Mouse (Mus musculus): ENCODE results near the gene Herpud1.
"Not testable (repeated sequence)": the region's sequence is repeated elsewhere in the genome, so short reads cannot be mapped to it uniquely, and the experiment has no call there.

Herpud1 gene

GRCm38 (mm10) chr8:94376176-94376575 is 10.1 kb upstream of the Herpud1 start:
- no peak for DNase-seq

GRCm38 (mm10) chr8:94376580-94376979 is 9.7 kb upstream of the Herpud1 start:
- no peak for DNase-seq

- no peak for DNase-seq
Observed at GRCm38 (mm10) chr8:94377031-94377430, 9.2 kb upstream of the Herpud1 start.

GRCm38 (mm10) chr8:94377714-94378205 is 8.5 kb upstream of the Herpud1 start:
- DNase-seq, result peak; percentile 93 to 97

GRCm38 (mm10) chr8:94378763-94379415 is 7.3 kb upstream of the Herpud1 start:
- peak in 1 of 2 experiments; percentile 42 for DNase-seq

- no peak for DNase-seq
Observed at GRCm38 (mm10) chr8:94379686-94380085, 6.6 kb upstream of the Herpud1 start.

- DNase-seq, result no peak
Observed at GRCm38 (mm10) chr8:94384166-94384565, 2.1 kb upstream of the Herpud1 start.

GRCm38 (mm10) chr8:94385506-94386213 is 578 bp upstream of the Herpud1 start:
- peak in 1 of 2 experiments; percentile 23 for DNase-seq

GRCm38 (mm10) chr8:94387027-94387684 is 918 bp downstream of the Herpud1 start:
- peak; percentile 96 to 98 for DNase-seq

GRCm38 (mm10) chr8:94387785-94388184 is 1.5 kb downstream of the Herpud1 start:
- DNase-seq, result no peak

GRCm38 (mm10) chr8:94389531-94389930 is 3.3 kb downstream of the Herpud1 start:
- no peak for DNase-seq

GRCm38 (mm10) chr8:94390429-94390828 is 4.2 kb downstream of the Herpud1 start:
- no peak for DNase-seq

GRCm38 (mm10) chr8:94390910-94391309 is 4.7 kb downstream of the Herpud1 start:
- DNase-seq, result no peak

- peak; percentile 61 to 79 for DNase-seq
Observed at GRCm38 (mm10) chr8:94392147-94392546, 5.9 kb downstream of the Herpud1 start.

- DNase-seq, result no peak
Observed at GRCm38 (mm10) chr8:94392648-94393047, 6.4 kb downstream of the Herpud1 start.

GRCm38 (mm10) chr8:94395851-94396540 is 9.8 kb downstream of the Herpud1 start:
- no peak for DNase-seq

- peak; percentile 56 to 74 for DNase-seq
Observed at GRCm38 (mm10) chr8:94396964-94397657, 10.9 kb downstream of the Herpud1 start.

GRCm38 (mm10) chr8:94398587-94398986 is 12.3 kb downstream of the Herpud1 start:
- DNase-seq, result no peak

GRCm38 (mm10) chr8:94399361-94399953 is 13.2 kb downstream of the Herpud1 start:
- no peak for DNase-seq

- DNase-seq, result not testable (repeated sequence)
Observed at GRCm38 (mm10) chr8:94399957-94400356, 13.7 kb downstream of the Herpud1 start.

- no peak for DNase-seq
Observed at GRCm38 (mm10) chr8:94408443-94409080, 22.3 kb downstream of the Herpud1 start.
